Mouse (Mus musculus) midbrain, embryonic 11.5 days (tissue): ENCODE measurements around the gene Odf3l2. TPM values are rescaled to one million over a fixed set of nuclear protein-coding genes. Genes with fewer than 3 reads are reported as not detected.

ENCODE experiments used
- ATAC-seq: fragments of 200-750 bp; cut with Nextera tagmentation; 2 replicates; pipeline ENCODE4 v1.8.0; 2017; ENCODE audit warnings: moderate TSS enrichment, moderate library complexity; ENCODE audit not compliant: low FRiP score
- DNase-seq: peaks from one replicate; pipeline ENCODE4 v3.0.0; 2015; ENCODE audit warnings: low spot score; ENCODE audit errors: missing footprints
- H3K27ac ChIP-seq: fragments of 300-500 bp; sonication (generic); 2 replicates; pipeline ENCODE4 v1.5.1; 2014; ENCODE audit warnings: low read depth, low read length
- H3K27me3 ChIP-seq: fragments of 300-500 bp; sonication (generic); 2 replicates; pipeline ENCODE4 v1.6.1; 2014; ENCODE audit warnings: mild to moderate bottlenecking, low read length, moderate library complexity, mixed read lengths; ENCODE audit not compliant: control insufficient read depth, insufficient read depth
- H3K36me3 ChIP-seq: fragments of 300-500 bp; sonication (generic); 2 replicates; pipeline ENCODE4 v1.6.1; 2014; ENCODE audit warnings: mild to moderate bottlenecking, low read length, moderate library complexity, mixed read lengths; ENCODE audit not compliant: control insufficient read depth, insufficient read depth
- H3K4me1 ChIP-seq: fragments of 300-500 bp; sonication (generic); 2 replicates; pipeline ENCODE4 v1.6.1; 2014; ENCODE audit warnings: low read length; ENCODE audit not compliant: control insufficient read depth, insufficient read depth
- H3K4me2 ChIP-seq: fragments of 300-500 bp; sonication (generic); 2 replicates; pipeline ENCODE4 v1.6.1; 2014; ENCODE audit warnings: mild to moderate bottlenecking, moderate library complexity
- H3K4me3 ChIP-seq: fragments of 300-500 bp; sonication (generic); 2 replicates; pipeline ENCODE4 v1.5.1; 2014; ENCODE audit warnings: low read depth, low read length
- H3K9ac ChIP-seq: fragments of 300-500 bp; sonication (generic); 2 replicates; pipeline ENCODE4 v1.6.1; 2014; ENCODE audit warnings: low read length
- H3K9me3 ChIP-seq: fragments of 300-500 bp; sonication (generic); 2 replicates; pipeline ENCODE4 v1.6.1; 2016; ENCODE audit warnings: low read length; ENCODE audit not compliant: control insufficient read depth
- WGBS: fragments of 180-500 bp; shearing (Covaris S2); extraction: QIAGEN DNeasy Blood & Tissue Kit; methylation state at CpG from one replicate; pipeline ENCODE4 v1.1.7; 2014; 5-methylcytosine and 5-hydroxymethylcytosine counted together
- polyA plus RNA-seq: library from polyadenylated mRNA; unstranded; fragments of >200 nt; fragmentation: Nextera tagmentation; extraction: Ambion mirVana; gene quantifications from 2 replicates; pipeline ENCODE4 v1.2.1, GENCODE M21; 2014

Odf3l2 gene
- polyA plus RNA-seq, 1 experiment from 2014 or later: not detected

- peak within 1 kb of the TSS; percentile 89 for H3K9ac ChIP-seq
- H3K27me3 ChIP-seq: peaks cover 15% of the 10 kb centered on the region
- peaks cover 8% of the 10 kb centered on the region; the same call in 1 of the 2 replicates for H3K4me1 ChIP-seq
- under 1% methylated on average over 89 of the region's 116 CpGs for WGBS
- H3K27ac ChIP-seq: peak within 1 kb of the TSS; percentile 76
- peak within 1 kb of the TSS; percentile 86 for H3K4me2 ChIP-seq
- no peaks in the 10 kb centered on the region for H3K9me3 ChIP-seq
- peak within 1 kb of the TSS; percentile 74 for H3K4me3 ChIP-seq
- DNase-seq: peak; percentile 96
- H3K36me3 ChIP-seq: no peaks in the 10 kb centered on the region
- peak; percentile 91 for ATAC-seq
Observed at GRCm38 (mm10) chr10:79637128-79638110, 8.1 kb downstream of the Odf3l2 start, which contains the start of gene Shc2. TSS of gene Shc2 (minus strand) at chr10:79637918.

DNA sequence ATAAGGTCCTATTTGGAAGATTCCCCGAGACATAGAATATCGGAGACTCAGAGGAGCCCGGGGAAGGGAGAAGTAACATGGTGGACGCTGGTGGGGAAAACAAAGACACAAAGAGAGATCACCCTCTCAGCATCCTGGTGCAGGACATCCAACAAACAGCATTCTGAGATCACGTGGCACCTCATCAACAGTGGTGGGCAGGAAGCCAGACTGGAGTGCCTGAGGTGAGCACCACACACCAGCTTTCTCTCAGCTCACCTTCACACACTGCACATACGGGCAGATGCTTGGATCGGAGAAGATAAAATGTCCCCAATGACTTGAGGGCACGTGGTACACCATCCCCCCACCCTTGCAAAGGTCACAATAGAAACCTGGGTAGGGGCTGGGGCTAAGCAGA, 9.3 kb downstream of the Odf3l2 start:
- Histone ChIP-seq H3K36me3 (no peaks in the 10 kb centered on the region), H3K27ac (no peak overlapping the region), H3K4me3 (peak overlapping the region; percentile 74), H3K4me2 (peak overlapping the region; percentile 86), H3K27me3 (peaks cover 15% of the 10 kb centered on the region), H3K9ac (no peak overlapping the region), H3K4me1 (peaks cover 8% of the 10 kb centered on the region; the same call in 1 of the 2 replicates), H3K9me3 (no peaks in the 10 kb centered on the region)
- DNase-seq (no peak), ATAC-seq (no peak)
- WGBS: 79% methylated on average over 8 of the region's 8 CpGs

GRCm38 (mm10) chr10:79633006-79633777, 12.3 kb downstream of the Odf3l2 start:
- Histone ChIP-seq H3K36me3 (no peaks in the 10 kb centered on the region), H3K4me2 (no peak overlapping the region), H3K4me3 (no peak overlapping the region), H3K9me3 (no peaks in the 10 kb centered on the region), H3K9ac (no peak overlapping the region), H3K27ac (no peak overlapping the region), H3K4me1 (0 out of 2 replicates have a peak, but pooled peaks cover 3% of the 10 kb centered on the region), H3K27me3 (peaks cover 1% of the 10 kb centered on the region; the same call in 1 of the 2 replicates)
- no peak for DNase-seq
- WGBS: 88% methylated on average over 17 of the region's 17 CpGs
- ATAC-seq: no peak

GRCm38 (mm10) chr10:79631432-79631831, 14.1 kb downstream of the Odf3l2 start:
- Histone ChIP-seq H3K9me3 (no peaks in the 10 kb centered on the region), H3K4me3 (no peak overlapping the region), H3K9ac (no peak overlapping the region), H3K4me1 (no peaks in the 10 kb centered on the region), H3K4me2 (no peak overlapping the region), H3K27me3 (no peaks in the 10 kb centered on the region; the same call in 1 of the 2 replicates), H3K27ac (no peak overlapping the region), H3K36me3 (no peaks in the 10 kb centered on the region)
- 84% methylated on average over 4 of the region's 4 CpGs for WGBS
- DNase-seq (no peak), ATAC-seq (no peak)

- H3K36me3 ChIP-seq: no peaks in the 10 kb centered on the region
- no peaks in the 10 kb centered on the region for H3K4me1 ChIP-seq
- no peak overlapping the region for H3K4me2 ChIP-seq
- ATAC-seq (no peak), DNase-seq (no peak)
- no peaks in the 10 kb centered on the region for H3K9me3 ChIP-seq
- no peak overlapping the region for H3K9ac ChIP-seq
- WGBS: 83% methylated on average over 5 of the region's 5 CpGs
- H3K4me3 ChIP-seq: no peak overlapping the region
- no peak overlapping the region for H3K27ac ChIP-seq
- H3K27me3 ChIP-seq: no peaks in the 10 kb centered on the region
Observed at GRCm38 (mm10) chr10:79628377-79628776, 17.2 kb downstream of the Odf3l2 start.

GRCm38 (mm10) chr10:79626156-79626555, 19.4 kb downstream of the Odf3l2 start:
- Histone ChIP-seq H3K27me3 (no peaks in the 10 kb centered on the region), H3K4me1 (no peaks in the 10 kb centered on the region), H3K4me2 (no peak overlapping the region), H3K9ac (no peak overlapping the region), H3K4me3 (no peak overlapping the region), H3K27ac (no peak overlapping the region), H3K9me3 (no peaks in the 10 kb centered on the region), H3K36me3 (0 out of 2 replicates have a peak, but pooled peaks cover under 1% of the 10 kb centered on the region)
- 90% methylated on average over 10 of the region's 10 CpGs for WGBS
- DNase-seq (no peak), ATAC-seq (no peak)

GRCm38 (mm10) chr10:79625398-79625797, 20.1 kb downstream of the Odf3l2 start:
- no peak overlapping the region for H3K9ac ChIP-seq
- no peaks in the 10 kb centered on the region for H3K9me3 ChIP-seq
- no peak overlapping the region for H3K4me2 ChIP-seq
- no peaks in the 10 kb centered on the region for H3K4me1 ChIP-seq
- H3K27ac ChIP-seq: no peak overlapping the region
- no peak overlapping the region for H3K4me3 ChIP-seq
- WGBS: 85% methylated on average over 9 of the region's 9 CpGs
- DNase-seq (no peak), ATAC-seq (no peak)
- H3K36me3 ChIP-seq: 0 out of 2 replicates have a peak, but pooled peaks cover 3% of the 10 kb centered on the region
- H3K27me3 ChIP-seq: no peaks in the 10 kb centered on the region

GRCm38 (mm10) chr10:79623950-79624349, 21.6 kb downstream of the Odf3l2 start:
- 76% methylated on average over 12 of the region's 12 CpGs for WGBS
- DNase-seq (no peak), ATAC-seq (no peak)
- Histone ChIP-seq H3K4me1 (no peaks in the 10 kb centered on the region), H3K4me3 (no peak overlapping the region), H3K27ac (no peak overlapping the region), H3K4me2 (no peak overlapping the region), H3K9me3 (no peaks in the 10 kb centered on the region), H3K9ac (no peak overlapping the region), H3K36me3 (0 out of 2 replicates have a peak, but pooled peaks cover 3% of the 10 kb centered on the region), H3K27me3 (no peaks in the 10 kb centered on the region)
